Mouse (Mus musculus) liver, postnatal 0 days (tissue): ENCODE data around the gene Dact1. TPM values are rescaled to one million over a fixed set of nuclear protein-coding genes. Genes with fewer than 3 reads are reported as not detected.

ENCODE experiments used
- ATAC-seq: fragments of 200-750 bp; cut with Nextera tagmentation; 2 replicates; pipeline ENCODE4 v1.8.0; 2017; ENCODE audit warnings: mild to moderate bottlenecking, moderate library complexity
- DNase-seq: peaks from one replicate; pipeline ENCODE4 v3.0.0-alpha.2; 2016
- H3K27ac ChIP-seq: fragments of 300-500 bp; sonication (generic); 2 replicates; pipeline ENCODE4 v1.5.1; 2014; ENCODE audit warnings: antibody characterized with exemption, moderate library complexity, mild to moderate bottlenecking, low read depth
- H3K27me3 ChIP-seq: fragments of 300-500 bp; sonication (generic); 2 replicates; pipeline ENCODE4 v1.6.1; 2014; ENCODE audit warnings: low read length, control low read depth, mixed read lengths; ENCODE audit not compliant: insufficient read depth
- H3K36me3 ChIP-seq: fragments of 300-500 bp; sonication (generic); replicated peaks from 2 replicates; pipeline ENCODE4 v1.6.1; 2014; ENCODE audit warnings: mild to moderate bottlenecking, control low read depth, low read length, moderate library complexity, mixed read lengths; ENCODE audit not compliant: insufficient read depth
- H3K4me1 ChIP-seq: fragments of 300-500 bp; sonication (generic); 2 replicates; pipeline ENCODE4 v1.6.1; 2014; ENCODE audit warnings: antibody characterized with exemption, mild to moderate bottlenecking, control low read depth; ENCODE audit not compliant: insufficient read depth
- H3K4me2 ChIP-seq: fragments of 300-500 bp; sonication (generic); 2 replicates; pipeline ENCODE4 v1.6.1; 2014; ENCODE audit warnings: low read depth, mild to moderate bottlenecking, low read length, moderate library complexity, mixed read lengths
- H3K4me3 ChIP-seq: fragments of 300-500 bp; sonication (generic); 2 replicates; pipeline ENCODE4 v1.5.1; 2014; ENCODE audit warnings: low read depth, low read length
- H3K9ac ChIP-seq: fragments of 300-500 bp; sonication (generic); replicated peaks from 2 replicates; pipeline ENCODE4 v1.6.1; 2014; ENCODE audit warnings: mild to moderate bottlenecking, moderate library complexity
- H3K9me3 ChIP-seq: fragments of 300-500 bp; sonication (generic); 2 replicates; pipeline ENCODE4 v1.6.1; 2016; ENCODE audit warnings: mild to moderate bottlenecking, control low read depth, low read length, mixed read lengths
- CTCF ChIP-seq: sonication (generic); IDR thresholded peaks from 2 replicates; pipeline ENCODE4 v1.5.1; 2016; ENCODE audit warnings: antibody characterized with exemption, low read depth
- EP300 ChIP-seq: IDR thresholded peaks from 2 replicates; pipeline ENCODE4 v1.6.1; 2016; ENCODE audit warnings: antibody characterized with exemption, low read depth, mild to moderate bottlenecking
- WGBS: fragments of 180-500 bp; shearing (Covaris S2); extraction: QIAGEN DNeasy Blood & Tissue Kit; methylation state at CpG from one replicate; pipeline ENCODE4 v1.1.7; 2014; ENCODE audit not compliant: insufficient replicate concordance; 5-methylcytosine and 5-hydroxymethylcytosine counted together
- polyA plus RNA-seq: library from polyadenylated mRNA; unstranded; fragments of >200 nt; fragmentation: Nextera tagmentation; extraction: Ambion mirVana; gene quantifications from 2 replicates; pipeline ENCODE4 v1.2.1, GENCODE M21; 2015

Gene Dact1
- polyA plus RNA-seq: 0.36 and 0.51 TPM in 2 replicates

GRCm38 (mm10) chr12:71309581-71310067 lies at the start of gene Dact1:
TSS of gene Dact1 (plus strand) at chr12:71309884.
- peak within 1 kb of the TSS; percentile 89 for H3K4me2 ChIP-seq
- no peaks in the 10 kb centered on the region for H3K36me3 ChIP-seq
- no peaks in the 10 kb centered on the region for H3K9me3 ChIP-seq
- peak within 1 kb of the TSS; percentile 60 for H3K4me3 ChIP-seq
- peaks cover 3% of the 10 kb centered on the region; the same call in 1 of the 2 replicates for H3K4me1 ChIP-seq
- under 1% methylated on average over 54 of the region's 76 CpGs for WGBS
- DNase-seq (peak; percentile 69), ATAC-seq (peak; percentile 86)
- no peak for TF ChIP-seq EP300
- no peak for TF ChIP-seq CTCF
- peaks cover 44% of the 10 kb centered on the region for H3K27me3 ChIP-seq
- 0 out of 2 replicates have a peak within 1 kb of the TSS, but pooled peaks have one; percentile 1 for H3K9ac ChIP-seq
- H3K27ac ChIP-seq: no peak within 1 kb of the TSS

- no peak for ATAC-seq
- Histone ChIP-seq H3K9me3 (no peaks in the 10 kb centered on the region), H3K27ac (no peak overlapping the region), H3K4me1 (no peaks in the 10 kb centered on the region), H3K9ac (no peak overlapping the region), H3K36me3 (no peaks in the 10 kb centered on the region), H3K4me3 (no peak overlapping the region), H3K4me2 (no peak overlapping the region), H3K27me3 (no peaks in the 10 kb centered on the region)
- TF ChIP-seq CTCF (no peak), EP300 (no peak)
- WGBS: 77% methylated on average over 4 of the region's 4 CpGs
- DNase-seq: no peak
Measured at GRCm38 (mm10) chr12:71264211-71264610, 45.5 kb upstream of the Dact1 start.

- Histone ChIP-seq H3K9ac (no peak overlapping the region), H3K4me2 (no peak overlapping the region), H3K36me3 (no peaks in the 10 kb centered on the region), H3K4me1 (no peaks in the 10 kb centered on the region), H3K4me3 (no peak overlapping the region), H3K27me3 (no peaks in the 10 kb centered on the region), H3K9me3 (no peaks in the 10 kb centered on the region), H3K27ac (no peak overlapping the region)
- whole genome bisulfite sequencing: 77% methylated on average over 7 of the region's 7 CpGs
- TF ChIP-seq EP300 (no peak), CTCF (no peak)
- DNase-seq (no peak), ATAC-seq (no peak)
Measured at GRCm38 (mm10) chr12:71269367-71269766, 40.3 kb upstream of the Dact1 start.

- WGBS: 70% methylated on average over 5 of the region's 5 CpGs
- Histone ChIP-seq H3K9me3 (no peaks in the 10 kb centered on the region), H3K27me3 (no peaks in the 10 kb centered on the region), H3K4me2 (no peak overlapping the region), H3K27ac (no peak overlapping the region), H3K36me3 (no peaks in the 10 kb centered on the region), H3K4me1 (no peaks in the 10 kb centered on the region), H3K4me3 (no peak overlapping the region), H3K9ac (no peak overlapping the region)
- ATAC-seq: no peak
- no peak for DNase-seq
- no peak for TF ChIP-seq CTCF
- TF ChIP-seq EP300: no peak
Measured at GRCm38 (mm10) chr12:71271131-71271530, 38.6 kb upstream of the Dact1 start.

- H3K27ac ChIP-seq: no peak overlapping the region
- DNase-seq (no peak), ATAC-seq (no peak)
- no peak overlapping the region for H3K9ac ChIP-seq
- H3K27me3 ChIP-seq: no peaks in the 10 kb centered on the region
- H3K4me3 ChIP-seq: no peak overlapping the region
- TF ChIP-seq CTCF: peak; percentile 49
- no peak for TF ChIP-seq EP300
- no peaks in the 10 kb centered on the region for H3K4me1 ChIP-seq
- H3K4me2 ChIP-seq: no peak overlapping the region
- no peaks in the 10 kb centered on the region for H3K36me3 ChIP-seq
- no peaks in the 10 kb centered on the region for H3K9me3 ChIP-seq
- WGBS: 85% methylated on average over 5 of the region's 5 CpGs
Measured at GRCm38 (mm10) chr12:71274519-71275237, 35.0 kb upstream of the Dact1 start.

- 67% methylated on average over 8 of the region's 8 CpGs for WGBS
- Histone ChIP-seq H3K9ac (no peak overlapping the region), H3K9me3 (no peaks in the 10 kb centered on the region), H3K27me3 (no peaks in the 10 kb centered on the region), H3K4me3 (no peak overlapping the region), H3K4me2 (no peak overlapping the region), H3K36me3 (no peaks in the 10 kb centered on the region), H3K4me1 (no peaks in the 10 kb centered on the region), H3K27ac (no peak overlapping the region)
- no peak for TF ChIP-seq EP300
- ATAC-seq: no peak
- no peak for DNase-seq
Measured at GRCm38 (mm10) chr12:71275906-71276595, 33.6 kb upstream of the Dact1 start.
